Mouse (Mus musculus) lung, postnatal 4 days (tissue): ENCODE data around the gene Hist1h4k.
A peak's percentile ranks its signal among the peaks of the same experiment; 100 is the strongest.
"Not testable (repeated sequence)": the region's sequence is repeated elsewhere in the genome, so short reads cannot be mapped to it uniquely, and the experiment has no call there.

Experiments used
- DNase-seq, 2 experiments: peaks; one replicate each; pipeline ENCODE4 v3.0.0; 2021

The Hist1h4k gene

GRCm38 (mm10) chr13:21750159-21751017 lies at the start of gene Hist1h4k:
Hist1h4k (minus strand) TSS chr13:21750505.
- DNase-seq, result peak; percentile 94

DNA sequence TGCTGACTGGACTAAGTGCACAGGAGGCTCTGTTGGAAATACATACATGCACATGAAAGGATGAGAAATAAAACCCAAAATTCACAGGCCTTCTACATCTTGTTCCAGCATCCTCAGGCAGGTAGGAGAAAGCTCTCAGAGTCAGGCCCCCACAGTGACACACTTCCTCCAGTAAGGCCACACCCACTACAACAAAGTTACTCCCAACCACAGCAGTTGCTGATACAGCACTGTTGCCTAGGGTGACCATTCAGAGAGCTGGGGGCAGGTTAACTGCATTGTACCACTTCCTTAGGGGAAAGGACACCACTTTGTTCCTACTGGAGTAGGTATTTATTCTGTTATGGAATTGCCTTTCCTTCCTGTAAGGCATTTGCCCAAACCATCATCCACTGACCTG lies 46.9 kb upstream of the Hist1h4k start:
- DNase-seq, result not testable (repeated sequence)

- DNase-seq, result no peak
Measured at GRCm38 (mm10) chr13:21795584-21795983, 45.3 kb upstream of the Hist1h4k start.

GRCm38 (mm10) chr13:21790601-21791283 lies 40.4 kb upstream of the Hist1h4k start:
- DNase-seq, result no peak

GRCm38 (mm10) chr13:21789925-21790324 lies 39.6 kb upstream of the Hist1h4k start:
- DNase-seq, result no peak

GRCm38 (mm10) chr13:21787760-21788593 lies 37.7 kb upstream of the Hist1h4k start:
- DNase-seq, result no peak

DNA sequence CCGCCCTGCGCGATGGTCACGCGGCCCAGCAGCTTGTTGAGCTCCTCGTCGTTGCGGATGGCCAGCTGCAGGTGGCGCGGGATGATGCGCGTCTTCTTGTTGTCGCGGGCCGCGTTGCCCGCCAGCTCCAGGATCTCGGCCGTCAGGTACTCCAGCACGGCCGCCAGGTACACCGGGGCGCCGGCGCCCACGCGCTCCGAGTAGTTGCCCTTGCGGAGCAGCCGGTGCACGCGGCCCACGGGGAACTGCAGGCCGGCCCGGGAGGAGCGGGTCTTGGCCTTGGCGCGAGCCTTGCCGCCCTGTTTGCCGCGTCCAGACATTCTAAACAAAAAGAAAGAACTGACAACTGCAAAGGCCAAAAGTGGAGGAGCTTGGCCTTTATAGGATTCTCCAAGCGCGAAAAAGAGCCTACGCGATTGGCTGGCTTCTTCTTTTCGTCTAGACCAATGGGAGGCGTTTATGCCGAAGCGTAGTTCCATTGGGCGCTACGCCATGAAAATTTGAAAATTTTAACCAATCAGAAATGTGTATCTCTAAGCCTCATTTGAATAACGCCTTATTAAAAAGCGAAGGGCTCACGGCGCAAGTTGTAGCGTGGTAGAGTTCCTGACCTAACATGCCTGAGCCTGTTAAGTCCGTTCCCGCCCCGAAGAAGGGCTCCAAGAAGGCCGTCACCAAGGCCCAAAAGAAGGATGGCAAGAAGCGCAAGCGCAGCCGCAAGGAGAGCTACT lies 36.8 kb upstream of the Hist1h4k start, which contains the start of the genes Hist1h2an and Hist1h2bp:
Gene Hist1h2an, minus strand, starts transcription at position 320 of the 731 bp plus-strand sequence.
Gene Hist1h2bp, plus strand, starts transcription at position 563 of the 731 bp plus-strand sequence.
- peak; percentile 90 for DNase-seq

DNA sequence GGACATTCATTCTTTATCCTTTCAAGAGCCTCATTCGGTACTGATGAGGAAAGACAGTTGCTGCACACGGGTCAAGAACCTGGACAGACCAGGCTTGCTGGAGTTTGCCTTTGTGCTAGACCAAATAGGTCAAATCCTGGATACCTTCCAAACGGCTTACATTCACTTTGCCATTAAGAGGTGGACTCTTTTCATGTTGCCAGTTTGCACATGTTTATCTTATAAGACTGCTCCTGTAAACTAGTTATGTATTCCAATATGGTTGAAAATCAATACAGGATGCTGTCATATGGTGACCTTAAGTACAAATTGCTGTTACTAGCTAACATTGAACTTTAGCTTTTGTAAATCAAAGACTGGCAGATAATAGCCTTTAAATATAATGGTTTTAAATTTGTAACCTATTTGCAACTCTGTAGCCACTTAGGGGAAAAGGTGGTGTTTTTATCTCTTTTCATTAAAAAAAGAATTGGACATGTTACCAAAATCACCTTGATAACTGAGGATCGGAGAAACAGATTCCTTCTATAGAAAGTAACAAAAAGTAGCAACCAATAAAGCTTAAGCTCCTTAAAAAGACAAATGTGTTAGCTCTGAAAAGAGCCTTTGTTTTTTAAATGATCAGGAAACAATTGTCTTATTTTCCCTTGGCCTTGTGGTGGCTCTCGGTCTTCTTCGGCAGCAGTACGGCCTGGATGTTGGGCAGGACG lies 36.0 kb upstream of the Hist1h4k start:
- DNase-seq, result no peak

- no peak for DNase-seq
Measured at GRCm38 (mm10) chr13:21784311-21784710, 34.0 kb upstream of the Hist1h4k start.

DNA sequence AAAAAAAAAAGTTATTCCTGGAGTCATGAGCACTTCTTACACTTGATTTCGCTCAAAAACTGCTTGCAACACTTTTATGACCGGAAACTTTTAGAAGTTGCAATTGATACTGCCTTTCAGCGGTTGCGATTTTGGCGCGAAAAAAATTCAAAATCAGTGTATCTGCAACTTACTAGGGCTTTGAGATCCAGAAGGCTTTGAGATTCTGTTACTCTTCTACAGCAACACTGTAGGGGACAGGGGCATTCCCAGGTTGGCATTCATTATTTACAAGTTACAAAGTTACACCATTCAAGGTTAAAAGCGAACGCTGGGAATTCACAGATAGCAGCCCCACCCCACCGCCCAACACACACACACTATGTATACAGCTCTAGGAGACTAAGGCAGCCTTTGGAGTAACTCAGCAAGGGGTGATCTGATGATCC lies 33.4 kb upstream of the Hist1h4k start:
- peak in 1 of 2 experiments; percentile 20 for DNase-seq

DNA sequence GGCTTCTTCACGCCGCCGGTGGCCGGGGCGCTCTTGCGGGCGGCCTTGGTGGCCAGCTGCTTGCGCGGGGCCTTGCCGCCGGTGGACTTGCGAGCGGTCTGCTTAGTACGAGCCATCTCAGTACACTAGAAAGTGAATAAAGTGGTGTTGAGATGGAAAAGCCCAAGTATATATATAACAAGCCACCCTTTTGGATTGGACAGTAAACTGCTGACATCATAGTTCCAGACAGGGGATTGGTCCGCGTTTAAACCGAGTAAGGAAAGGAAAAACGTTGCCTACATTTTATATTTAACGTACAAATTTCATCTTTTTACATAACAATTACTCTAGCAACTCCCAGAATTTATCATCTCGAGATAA lies 32.9 kb upstream of the Hist1h4k start, which contains the start of gene Hist1h3i:
Gene Hist1h3i, minus strand, starts transcription at position 116 of the 363 bp plus-strand sequence.
- DNase-seq, result peak; percentile 54 to 62

DNA sequence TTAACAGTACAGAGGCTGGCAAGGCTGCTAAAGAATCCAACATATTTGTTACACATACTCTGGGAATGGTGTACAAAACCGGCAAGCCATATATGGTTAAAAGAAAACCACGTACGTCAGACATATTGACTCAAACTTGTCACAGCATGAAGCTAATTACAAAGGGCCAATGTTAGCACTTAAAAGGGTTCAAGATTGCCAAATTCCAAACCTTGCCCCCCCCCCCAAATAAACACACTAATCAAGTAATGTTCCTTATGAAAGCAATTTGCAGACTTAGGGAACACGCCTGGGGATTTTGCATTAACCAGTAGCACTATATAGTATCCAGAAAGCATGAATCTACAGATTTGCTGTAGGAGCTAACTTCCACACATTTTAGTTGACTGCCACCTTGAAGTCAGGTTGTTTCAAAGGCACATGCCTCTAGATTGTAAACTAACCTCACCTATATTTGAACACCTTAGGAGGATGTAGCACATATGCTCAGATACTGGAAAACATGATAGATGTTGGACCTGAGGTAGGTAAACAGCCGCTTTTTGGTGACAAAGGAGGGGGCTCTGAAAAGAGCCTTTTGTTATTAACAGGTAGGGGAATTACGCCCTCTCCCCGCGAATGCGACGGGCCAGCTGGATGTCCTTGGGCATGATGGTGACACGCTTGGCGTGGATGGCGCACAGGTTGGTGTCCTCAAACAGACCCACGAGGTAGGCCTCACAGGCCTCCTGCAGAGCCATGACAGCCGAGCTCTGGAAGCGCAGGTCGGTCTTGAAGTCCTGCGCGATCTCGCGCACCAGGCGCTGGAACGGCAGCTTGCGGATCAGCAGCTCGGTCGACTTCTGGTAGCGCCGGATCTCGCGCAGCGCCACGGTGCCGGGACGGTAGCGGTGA lies 32.3 kb upstream of the Hist1h4k start:
- peak; percentile 23 to 24 for DNase-seq

- DNase-seq, result no peak
Measured at GRCm38 (mm10) chr13:21781639-21782038, 31.3 kb upstream of the Hist1h4k start.

GRCm38 (mm10) chr13:21781021-21781555 lies 30.8 kb upstream of the Hist1h4k start:
- no peak for DNase-seq

DNA sequence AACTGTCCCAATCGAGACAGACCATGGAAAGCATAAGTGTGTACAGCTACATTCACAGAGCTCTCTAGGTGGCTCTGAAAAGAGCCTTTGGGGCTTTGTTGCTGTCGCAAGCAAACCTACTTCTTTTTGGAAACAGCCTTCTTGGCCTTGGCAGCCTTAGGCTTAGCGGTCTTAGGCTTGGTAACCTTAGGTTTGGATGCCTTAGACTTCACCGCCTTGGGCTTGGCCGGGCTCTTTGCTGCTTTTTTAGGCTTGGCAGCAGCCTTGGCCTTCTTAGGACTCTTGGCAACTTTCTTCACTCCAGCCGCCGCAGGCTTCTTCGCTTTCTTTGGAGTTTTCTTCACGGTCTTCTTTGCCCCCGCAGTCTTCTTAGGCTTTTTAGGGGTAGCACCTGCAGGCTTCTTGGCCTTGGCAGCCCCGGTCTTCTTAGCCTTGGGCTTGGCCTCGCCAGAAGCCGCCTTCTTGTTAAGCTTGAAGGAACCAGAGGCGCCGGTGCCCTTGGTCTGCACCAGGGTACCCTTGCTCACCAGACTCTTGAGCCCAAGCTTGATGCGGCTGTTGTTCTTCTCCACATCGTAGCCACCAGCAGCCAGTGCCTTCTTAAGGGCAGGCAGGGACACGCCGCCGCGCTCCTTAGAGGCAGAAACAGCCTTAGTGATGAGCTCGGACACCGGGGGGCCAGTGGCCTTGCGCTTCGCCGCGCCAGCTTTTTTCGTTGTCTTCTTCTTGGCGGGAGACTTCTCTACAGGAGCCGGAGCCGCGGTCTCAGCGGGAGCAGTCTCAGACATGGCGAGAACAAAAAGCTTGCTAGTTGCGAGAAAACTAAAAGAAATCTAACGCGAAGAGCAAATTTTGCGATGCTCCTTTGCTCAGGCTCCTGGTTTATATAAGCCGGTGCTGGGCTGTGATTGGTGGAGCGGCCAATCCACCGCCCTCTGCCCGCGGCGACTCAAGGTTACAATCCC lies 29.7 kb upstream of the Hist1h4k start, which contains the start of gene Hist1h1b:
Gene Hist1h1b, minus strand, starts transcription at position 859 of the 965 bp plus-strand sequence.
- peak; percentile 69 to 70 for DNase-seq

GRCm38 (mm10) chr13:21778814-21779766 lies 28.8 kb upstream of the Hist1h4k start:
- peak; percentile 62 to 75 for DNase-seq

- DNase-seq, result no peak
Measured at GRCm38 (mm10) chr13:21755707-21756106, 5.4 kb upstream of the Hist1h4k start.
